Mouse (Mus musculus): ENCODE data around the gene Ric8b.

The Ric8b gene

DNA sequence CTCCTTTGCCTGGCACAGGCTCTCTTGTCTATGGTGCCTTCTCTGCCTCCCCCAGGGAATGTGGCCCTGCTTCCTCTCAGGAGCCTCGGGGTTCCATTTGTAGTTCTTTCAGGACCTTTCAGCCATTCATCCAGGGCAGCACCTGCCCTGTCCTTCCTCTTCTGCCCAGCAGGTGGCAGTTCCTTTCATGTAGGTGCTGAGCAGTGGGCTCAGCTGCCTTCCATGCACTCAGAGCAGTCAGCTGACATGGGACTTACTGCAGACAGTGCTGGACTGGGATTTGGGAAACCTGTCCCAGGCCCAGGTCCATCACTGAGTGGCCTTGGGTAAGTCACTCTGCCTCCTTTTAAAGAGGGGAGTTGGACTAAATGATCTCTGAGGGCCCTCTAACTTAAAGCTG, 96.0 kb downstream of the Ric8b start:
- DNase-seq = peak; percentile 72

DNA sequence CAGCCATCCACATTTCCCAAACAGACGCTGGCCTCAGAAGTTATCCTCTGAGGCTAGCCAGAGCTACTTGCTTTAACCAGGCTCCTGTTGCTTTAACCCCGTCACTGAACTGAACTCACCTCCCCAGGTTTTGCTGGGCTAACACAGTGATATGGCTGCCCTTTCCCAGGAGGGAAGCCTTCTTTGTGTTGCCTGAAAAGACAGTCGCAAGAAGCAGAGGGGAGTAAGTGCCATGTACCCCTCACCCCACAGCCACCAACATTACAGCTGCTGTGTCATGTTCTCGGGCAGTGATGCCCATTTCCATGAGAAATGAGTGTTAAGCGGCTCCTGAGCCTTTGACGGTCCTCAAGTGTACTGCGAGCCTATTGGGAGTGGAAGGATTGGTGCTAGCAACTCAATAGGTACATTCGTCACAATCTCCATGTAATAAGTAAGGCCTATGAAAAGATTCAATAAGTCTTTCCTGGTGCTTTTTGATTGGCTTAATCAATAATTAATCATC, 96.6 kb downstream of the Ric8b start:
- DNase-seq = no peak

DNA sequence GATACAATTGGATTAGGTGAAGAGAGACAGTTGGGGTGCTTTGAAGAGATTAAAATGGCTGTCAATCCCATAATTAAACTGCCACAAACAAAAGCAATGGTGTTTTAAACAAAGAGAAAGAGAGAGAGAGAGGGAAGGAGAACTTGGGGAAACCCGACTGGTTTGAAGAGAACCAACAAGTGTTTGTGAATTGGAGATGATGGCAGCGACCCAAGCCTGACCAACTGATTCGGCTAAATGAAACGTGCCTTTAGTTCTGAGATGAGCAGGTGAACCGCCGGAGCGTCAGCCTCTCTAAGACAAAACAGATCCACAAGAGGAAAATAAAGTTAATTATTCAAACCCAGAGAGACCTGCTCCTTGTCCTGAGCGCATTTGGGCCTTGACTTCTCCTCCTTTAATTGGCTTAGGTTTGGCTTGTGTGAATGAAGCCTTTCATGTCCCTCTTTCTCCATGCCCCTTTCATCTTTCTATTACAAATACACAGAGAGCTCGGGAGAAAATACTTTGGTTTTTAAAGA, 97.1 kb downstream of the Ric8b start:
- no peak for DNase-seq

DNA sequence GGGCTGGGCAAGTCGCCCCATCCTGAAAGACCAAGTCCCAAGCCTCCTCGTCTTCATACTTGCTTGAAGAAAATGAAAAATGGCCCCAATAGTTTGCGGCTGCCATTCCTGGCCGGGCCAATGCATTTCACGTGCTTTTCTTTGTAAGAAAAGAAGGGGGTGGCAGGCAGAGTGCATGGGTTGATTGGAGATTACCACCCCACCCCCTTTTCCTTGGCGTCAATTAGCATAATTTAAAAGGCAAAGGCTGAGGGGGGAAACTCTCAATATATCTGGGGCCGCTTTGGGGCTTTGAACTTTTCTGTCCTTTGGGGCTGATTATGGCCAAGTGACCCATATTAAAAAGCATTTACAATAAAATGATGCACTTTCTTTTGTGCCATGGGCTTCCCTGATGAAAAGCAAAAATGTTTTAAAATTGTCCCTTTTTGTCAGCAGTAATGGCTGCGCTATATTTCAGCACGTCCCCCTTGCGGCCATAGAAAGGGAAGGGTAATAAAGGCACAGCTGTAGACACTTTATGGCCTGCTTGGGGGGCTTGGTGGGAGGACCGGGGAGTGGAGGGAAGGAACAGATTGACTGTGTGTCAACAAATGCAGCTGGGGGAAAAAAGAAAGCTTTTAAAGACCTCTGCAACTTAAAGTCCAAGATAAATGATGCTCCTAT, 105.4 kb downstream of the Ric8b start:
- no peak for DNase-seq

DNA sequence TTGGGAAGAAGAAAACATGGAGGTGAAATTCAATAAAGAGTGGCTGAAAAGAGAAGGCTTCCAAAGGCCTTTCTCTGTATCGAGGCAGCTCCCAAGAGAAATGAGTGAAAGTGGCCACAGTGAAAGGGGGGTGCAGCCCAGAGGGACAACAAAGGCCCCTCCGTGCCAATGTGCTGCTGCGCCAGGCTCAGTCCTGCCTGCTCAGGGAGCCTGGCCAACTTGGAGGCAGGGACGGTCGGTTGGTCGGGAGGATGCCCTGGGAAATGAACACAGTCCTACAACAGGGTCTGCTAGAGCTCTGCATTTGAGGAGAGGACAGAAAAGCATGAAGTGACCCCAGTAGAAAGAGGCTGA, 105.9 kb downstream of the Ric8b start:
- no peak for DNase-seq

DNA sequence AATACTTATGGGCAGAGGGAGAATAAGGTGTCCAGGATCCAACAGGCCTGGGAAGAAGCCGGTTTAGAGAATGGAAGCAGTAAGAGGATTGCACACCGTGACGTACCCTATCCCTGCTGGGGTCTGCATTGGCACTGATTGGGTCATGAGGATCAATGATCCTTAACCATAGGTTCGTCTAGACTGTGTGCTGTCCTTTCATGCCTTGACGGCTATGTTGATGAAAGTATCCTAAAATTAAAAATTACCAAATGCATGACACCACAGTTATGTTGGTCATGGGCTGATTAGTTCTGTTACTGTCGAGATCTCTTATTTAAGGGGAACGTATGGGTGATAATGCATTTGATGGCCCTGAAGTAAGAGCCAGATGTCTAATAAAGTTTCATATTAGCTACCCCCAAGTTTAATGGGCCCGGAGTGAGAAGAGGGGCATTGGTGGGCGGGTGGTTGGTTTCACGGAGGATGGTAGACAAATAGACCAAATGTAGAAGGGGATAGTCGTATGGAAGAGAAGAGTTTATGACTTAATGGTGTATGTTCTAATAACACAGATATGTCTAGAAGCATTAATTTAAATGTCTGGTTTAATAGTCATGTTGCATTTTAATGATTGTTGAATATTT, 108.5 kb downstream of the Ric8b start:
- DNase-seq = no peak

DNA sequence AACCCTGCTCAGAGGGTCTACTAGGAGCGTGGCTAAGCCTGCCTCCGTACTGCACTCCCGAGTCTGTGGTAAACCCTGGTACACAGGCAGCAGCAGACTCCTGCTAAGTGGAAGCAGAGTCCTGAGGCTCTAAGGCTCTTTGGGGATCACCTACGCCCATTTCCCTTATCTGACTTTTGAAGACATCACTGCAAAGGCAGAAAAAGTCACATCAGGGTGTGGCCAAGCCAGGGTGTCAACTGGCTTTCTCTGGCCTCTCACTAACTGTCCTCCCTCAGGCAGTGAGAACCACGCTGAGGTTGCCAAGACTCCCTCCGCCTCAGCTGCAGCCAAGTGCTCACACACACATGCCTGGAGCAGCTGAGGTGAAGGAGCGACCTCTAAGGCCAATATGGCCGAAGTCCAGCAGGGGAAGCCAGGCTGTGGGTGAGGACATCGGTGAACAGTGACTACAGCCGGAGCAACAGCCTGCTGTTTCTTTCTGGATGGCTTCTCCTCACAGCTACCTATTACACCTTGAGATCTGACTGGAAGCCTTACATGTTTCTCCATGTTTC, 110.3 kb downstream of the Ric8b start:
- no peak for DNase-seq

DNA sequence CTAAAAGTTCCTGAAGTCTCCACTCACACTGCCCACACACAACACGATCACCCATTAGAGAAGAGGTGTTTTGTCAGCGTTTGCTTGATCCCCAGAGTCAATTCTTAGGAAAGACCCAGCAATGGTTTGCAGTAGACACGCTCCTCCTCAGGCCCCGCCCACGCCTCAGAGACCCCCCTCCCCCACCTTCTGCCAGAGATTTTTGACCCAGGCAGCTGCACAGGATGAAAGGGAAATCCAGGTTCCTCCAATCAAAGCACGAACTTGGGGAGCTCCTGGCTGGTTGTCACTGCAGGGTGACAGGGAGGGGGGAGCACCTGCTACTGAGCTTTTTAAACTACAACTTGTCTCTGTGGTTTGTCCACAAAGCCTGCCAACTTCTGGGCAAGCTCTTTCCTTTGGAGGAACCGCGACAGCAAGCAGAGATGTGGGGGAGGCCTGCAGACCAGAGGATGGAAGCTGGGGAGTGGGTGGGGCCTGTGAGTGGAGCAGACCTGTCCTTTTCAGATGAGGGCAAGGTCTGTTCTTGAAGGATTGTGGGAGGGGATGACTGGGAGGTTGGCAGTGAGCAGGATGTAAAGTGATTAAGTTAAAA, 117.8 kb downstream of the Ric8b start:
- peak; percentile 31 for DNase-seq

DNA sequence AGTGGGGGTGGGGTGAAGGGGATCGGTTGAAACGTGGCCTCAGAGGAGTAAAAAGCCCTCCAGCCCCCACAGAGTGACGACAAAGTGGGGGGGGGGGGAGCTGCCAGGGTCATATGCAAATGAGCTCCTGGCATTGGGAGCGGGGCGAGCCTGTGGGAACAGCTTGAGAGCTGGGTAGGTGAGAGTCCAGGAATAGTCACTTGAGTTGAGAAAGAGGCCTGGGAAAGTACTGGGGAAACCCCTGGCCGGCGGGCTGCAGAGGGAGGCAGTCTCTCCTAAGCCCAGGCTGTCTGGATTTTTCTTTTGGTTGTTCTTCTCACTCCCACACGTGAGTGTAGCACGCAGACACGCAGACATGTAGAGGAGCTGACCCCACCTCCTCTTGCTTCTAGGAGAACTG, 120.7 kb downstream of the Ric8b start:
- DNase-seq = no peak

DNA sequence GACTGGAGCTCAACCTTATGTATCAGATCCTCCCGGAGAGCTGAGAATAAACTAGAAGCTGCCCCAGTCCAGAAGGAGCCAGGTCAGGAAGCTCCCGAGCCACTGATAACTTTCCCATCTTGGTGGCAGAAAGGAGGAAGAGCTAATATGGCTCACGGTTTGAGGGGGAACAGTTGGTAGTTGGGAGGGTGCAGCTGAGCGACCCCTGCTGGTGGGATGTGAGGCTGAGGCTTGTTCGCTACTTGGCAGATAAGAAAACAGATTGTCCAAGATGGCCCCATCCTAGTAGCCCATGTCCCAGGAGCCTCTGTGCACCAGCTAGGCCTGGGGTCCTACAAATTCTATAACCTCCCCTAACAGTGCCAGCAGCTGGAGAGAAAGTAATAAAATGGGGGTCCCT, 121.4 kb downstream of the Ric8b start:
- no peak for DNase-seq

DNA sequence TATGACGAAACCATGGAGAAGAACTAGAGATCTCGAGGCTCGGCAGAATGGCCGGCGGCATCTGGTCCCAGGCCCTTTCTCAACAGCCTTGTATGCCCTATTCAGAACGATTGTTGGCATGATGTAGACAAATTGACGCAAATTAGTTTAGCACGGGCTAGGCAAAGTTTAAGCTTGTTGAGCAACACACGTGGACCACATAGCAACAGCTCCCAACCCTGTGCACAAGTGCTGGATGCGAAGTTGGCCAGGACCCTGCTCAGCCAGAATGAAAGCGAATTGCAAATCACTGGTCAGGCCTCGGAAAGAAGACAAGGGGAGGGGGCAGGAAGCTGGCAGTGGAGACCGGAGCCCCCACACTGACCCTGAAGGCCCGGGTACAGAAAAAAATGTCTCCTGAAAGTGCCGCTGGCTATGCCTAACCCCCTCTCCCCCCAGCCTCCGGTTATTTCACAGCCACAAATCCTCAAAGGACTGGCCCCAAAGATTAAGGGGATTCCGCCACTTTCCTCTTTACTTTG, 126.8 kb downstream of the Ric8b start:
- no peak for DNase-seq

DNA sequence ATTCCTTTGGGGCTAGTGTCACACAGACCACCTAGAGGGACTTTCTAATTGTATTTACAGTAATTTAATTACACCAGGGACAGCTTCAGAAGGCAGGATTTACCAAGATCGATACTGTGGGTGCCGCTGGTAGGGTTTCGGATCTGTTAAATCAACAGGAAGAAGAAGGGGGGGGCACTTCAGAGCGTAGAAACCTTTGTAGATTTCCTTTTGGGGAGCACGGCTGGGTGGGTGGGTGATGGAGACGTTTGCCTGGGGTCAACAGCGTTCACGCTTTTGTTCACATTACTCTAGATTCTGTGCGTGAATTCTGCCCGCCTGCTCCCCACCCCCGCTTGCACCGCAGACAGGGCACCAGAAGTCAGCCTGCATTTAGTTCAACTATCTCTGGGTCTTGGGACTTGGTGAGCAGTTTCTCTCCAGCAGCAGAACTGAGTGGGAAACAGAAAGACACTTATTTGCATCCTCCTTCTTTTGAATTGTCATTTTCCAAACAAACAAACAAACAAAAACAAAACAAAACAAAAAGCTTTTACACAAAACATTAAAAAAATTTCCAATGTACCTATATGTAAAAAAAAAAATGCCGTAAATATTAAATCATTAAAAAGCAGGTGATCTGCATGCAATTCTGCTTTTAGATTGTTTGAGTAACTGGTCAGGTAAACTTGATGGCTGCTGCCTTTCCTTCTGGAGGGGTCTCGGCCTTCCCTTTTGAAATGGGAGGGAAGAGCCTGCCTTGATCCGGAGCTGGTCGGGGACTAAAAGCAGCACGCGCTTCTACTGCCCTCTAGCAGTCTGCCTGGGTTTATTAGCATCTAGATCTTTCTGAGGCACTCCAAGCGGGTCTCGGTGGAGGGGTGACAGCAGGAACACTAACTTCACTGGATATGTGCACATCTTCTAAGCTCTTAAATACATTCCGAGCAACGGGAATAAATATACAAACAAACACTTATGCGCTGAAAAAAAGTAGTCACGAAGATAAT, 127.6 kb downstream of the Ric8b start:
- peak; percentile 60 for DNase-seq

DNA sequence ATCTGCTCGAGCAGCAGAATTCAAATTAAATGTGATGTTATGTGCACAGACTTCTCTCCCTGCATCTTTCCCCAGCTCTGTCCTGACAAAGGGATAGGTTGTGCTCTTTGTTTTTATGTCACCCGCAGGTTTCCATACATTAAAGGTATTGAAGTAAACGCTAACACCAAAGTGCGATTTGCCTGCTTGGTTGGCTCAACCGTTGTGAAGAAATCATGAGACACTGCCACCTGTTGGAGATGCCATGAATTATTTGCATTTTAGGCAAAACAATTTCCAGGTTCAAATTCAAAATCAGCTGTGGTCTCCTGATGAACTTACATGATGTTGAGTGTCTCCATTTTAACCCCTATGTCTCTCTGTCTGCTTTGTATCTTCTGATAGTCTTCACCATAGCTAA, 129.2 kb downstream of the Ric8b start:
- peak; percentile 54 for DNase-seq

DNA sequence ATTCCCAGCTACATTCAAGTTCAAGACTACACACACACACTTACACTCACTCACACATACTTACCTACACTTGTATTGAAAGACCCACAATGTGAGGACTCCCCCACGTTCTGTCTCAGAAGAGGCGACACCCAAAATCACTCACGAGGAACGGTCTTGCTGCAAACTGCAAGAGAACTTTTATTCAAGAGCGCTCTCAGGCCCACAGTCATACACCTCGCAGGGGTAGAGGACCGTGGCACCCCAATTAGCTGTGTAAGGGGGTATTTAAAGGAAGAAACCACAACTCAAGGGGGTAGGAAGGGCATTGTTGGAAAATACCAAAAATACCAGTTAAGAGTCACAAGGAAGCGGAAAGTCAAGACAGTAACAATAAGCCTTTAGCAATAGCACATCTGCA, 130.6 kb downstream of the Ric8b start:
- no peak for DNase-seq

DNA sequence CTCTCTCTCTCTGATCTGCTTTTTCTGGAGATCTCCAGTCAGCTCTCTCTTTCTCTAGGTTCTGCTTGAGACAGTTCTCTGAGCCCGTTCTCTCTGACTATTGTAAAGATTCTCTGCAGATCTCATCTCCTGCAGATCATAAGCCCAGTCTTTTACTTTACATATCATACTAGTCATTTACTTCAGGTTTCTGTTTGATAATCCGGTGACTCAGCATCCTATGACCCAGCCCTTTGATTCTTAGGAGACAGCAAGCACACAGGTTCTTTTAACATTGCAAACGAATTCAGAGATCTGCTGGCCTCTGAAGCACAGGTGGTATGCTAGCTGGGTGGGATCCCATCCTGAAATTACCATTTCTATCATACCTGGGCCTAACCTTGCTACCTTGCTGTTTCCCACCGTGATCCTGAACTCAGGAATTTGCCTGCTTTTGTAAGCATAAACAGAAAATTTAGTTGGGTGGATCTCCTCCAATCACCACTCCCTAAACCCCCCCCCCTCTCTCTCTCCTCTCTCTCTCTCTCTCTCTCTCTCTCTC, 133.3 kb downstream of the Ric8b start:
- no peak for DNase-seq

DNA sequence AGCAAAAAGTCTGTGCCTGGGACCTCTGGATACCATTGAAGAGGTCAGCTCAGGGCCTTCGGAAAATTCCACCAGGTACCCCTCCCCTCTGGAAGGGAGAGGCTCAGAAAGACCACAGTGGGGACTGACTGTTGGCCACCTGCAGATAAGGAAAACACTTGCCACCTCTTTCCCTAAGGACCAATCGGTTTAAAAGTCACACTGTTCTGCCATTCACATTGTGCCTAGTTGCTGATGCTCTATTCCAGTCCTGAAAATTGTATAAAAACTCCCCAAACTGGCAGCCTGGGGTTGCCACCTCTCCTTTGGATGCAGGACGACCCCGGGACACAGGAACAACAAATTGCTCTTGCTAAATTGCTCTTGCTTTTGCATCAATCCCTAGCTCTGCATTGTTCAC, 135.0 kb downstream of the Ric8b start:
- DNase-seq = no peak

DNA sequence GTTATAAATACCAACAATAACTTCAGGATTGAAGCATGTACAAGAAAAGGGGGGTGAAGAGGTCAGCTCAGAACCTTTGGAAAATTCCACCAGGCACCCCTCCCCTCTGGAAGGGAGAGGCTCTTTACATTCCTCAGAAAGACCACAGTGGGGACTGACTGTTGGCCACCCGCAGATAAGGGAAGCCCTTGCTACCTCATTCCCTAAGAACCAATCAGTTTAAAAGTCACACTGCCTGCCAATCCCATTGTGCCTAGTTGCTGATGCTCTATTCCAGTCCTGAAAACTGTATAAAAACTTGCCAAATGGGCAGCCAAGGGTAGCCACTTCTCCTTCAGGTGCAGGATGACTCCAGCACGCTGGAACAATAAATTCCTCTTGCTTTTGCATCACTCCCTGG, 137.5 kb downstream of the Ric8b start:
- DNase-seq = no peak

Data from thymus, postnatal 4 days (tissue).